Mouse (Mus musculus): ENCODE results near the gene Prpf40a.

DNA sequence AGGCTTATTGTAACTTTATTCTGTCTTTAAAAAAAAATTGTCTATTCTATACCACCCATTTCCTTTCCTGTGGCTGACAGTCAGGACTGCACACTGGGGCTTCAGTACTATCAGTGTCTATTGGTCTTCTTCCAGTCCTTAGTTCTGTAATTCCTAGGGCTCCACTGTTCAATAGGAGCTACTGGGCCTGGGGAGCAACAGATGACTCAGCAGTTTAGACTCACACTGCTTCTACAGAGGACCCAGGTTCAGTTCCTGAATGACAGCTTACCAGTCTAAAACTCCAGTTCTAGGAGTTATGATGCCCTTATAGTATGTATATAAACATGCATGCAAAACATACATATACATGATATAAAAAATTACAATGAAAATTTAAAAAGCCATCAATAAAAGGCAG, 44.2 kb downstream of the Prpf40a start:
- TF ChIP-seq CTCF (IDR thresholded peaks at IDR 0.05; ENCODE audit: insufficient read depth, low read depth, low read length), result no peak
- TF ChIP-seq POLR2A (IDR thresholded peaks at IDR 0.05; ENCODE audit: insufficient read depth, low read depth, low read length), result no peak

Measured in olfactory bulb, adult 2 months (tissue).